Mouse (Mus musculus) liver, embryonic 14.5 days (tissue): ENCODE results near the gene Ano5.

Source experiments
- CTCF ChIP-seq: IDR thresholded peaks from 2 replicates; pipeline ENCODE4 v1.5.1; 2016; ENCODE audit warnings: antibody characterized with exemption, low read depth, control low read depth
- EP300 ChIP-seq: IDR thresholded peaks from 2 replicates; pipeline ENCODE4 v1.6.1; 2016; ENCODE audit warnings: antibody characterized with exemption, low read depth

DNA sequence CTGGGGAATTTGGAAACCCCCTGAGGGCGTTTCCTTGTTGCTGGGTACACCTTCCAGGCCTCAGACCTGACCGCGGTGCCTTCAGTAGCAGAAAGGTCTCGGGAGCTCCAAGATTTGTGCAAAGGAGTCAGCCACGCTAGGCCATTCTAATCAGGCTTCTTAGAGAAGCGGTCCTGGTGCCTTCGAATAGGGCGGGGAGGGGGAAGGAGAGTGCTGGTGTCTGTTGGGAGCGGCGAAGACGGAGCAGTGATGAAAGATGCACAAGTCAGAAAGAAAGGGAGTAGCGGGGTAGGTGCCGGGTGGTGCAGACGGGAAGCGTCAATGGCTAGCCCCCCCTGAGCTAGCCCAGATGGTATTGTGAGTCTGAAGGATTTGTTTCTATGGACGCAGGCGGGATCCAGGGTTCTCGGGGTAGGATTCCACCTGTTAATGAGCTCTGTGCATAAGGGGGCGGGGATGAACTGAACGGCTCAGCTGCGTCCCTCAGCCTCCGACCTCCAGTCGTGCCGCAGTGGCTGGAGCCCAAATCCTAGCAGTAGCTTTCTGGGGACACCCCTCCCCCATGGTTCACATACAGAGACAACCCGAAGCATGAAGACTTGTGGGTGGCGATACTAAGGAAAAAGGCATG is 116.3 kb downstream of the Ano5 start:
- TF ChIP-seq EP300 (no peak), CTCF (no peak)
